Mouse (Mus musculus) bone marrow macrophage, adult 2 months (primary cell): ENCODE results near the gene Gm11238.
"Not testable (repeated sequence)": the region's sequence is repeated elsewhere in the genome, so short reads cannot be mapped to it uniquely, and the experiment has no call there.

Experiments used
- CTCF ChIP-seq: IDR thresholded peaks from 2 replicates; pipeline ENCODE4 v1.5.1; 2012; ENCODE audit warnings: low read depth, mild to moderate bottlenecking, low read length, moderate library complexity
- POLR2A ChIP-seq: IDR thresholded peaks from 2 replicates; pipeline ENCODE4 v1.6.1; 2012; ENCODE audit warnings: mild to moderate bottlenecking, low read depth, low read length, borderline replicate concordance

DNA sequence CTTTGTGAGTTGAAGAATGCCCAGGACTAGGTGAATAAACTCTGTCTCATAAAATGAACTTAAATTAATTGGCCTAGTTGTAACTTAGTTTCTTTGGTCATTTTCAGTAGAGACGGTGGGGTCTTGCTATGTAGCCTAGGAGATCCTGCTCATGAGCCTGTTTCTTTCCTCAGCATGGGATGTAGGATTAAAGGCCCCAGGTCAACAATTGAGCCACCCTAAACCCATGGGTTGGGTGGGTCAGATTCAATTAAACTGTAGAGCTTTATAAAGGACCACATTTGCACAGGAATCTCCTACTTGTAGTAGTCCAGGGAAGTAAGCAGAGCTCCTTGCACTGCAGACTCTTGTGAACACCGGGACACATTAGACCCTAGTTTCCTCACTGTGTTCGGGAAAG is at the start of gene Gm11238:
- not testable (repeated sequence) for TF ChIP-seq CTCF, POLR2A
